Mouse (Mus musculus): ENCODE measurements at regions not wholly inside any gene's neighbourhood (a gene's known extent, or its start where the extent isn't known, plus 50 kb on each side); places are given as distances from the start of the nearest gene placed in this dataset.

- 74% methylated on average over 1 of the region's 1 CpGs for WGBS
- TF ChIP-seq CTCF (IDR thresholded peaks at IDR 0.05), result no peak
- TF ChIP-seq EP300 (IDR thresholded peaks at IDR 0.05), result no peak
Measured at GRCm38 (mm10) chr12:11981743-11982142, 280.2 kb upstream of the Fam49a start.

DNA sequence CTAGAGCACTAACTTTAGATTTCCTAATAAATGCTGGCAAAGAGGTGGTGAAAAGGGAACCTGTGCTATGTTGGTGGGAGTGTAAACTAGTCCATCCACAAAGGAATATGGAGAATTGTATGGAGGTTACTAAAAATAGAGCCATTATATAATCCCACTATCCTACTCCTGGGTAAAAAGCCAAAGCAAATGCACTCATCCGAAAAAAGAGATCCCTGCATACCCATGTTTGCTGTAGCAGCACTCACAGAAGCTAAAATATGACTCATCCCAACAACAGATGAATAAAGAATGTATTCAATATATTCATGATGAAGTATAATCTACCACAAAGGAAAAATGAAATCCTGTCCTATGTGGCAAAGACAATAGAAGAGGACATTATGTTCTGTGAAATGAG lies 268.4 kb upstream of the Fam49a start:
- Histone ChIP-seq H3K4me2 (replicated peaks; ENCODE audit: low read depth, low read length) (no peak overlapping the region), H3K4me3 (ENCODE audit: low read depth, low read length) (no peak overlapping the region), H3K27me3 (replicated peaks; ENCODE audit: insufficient read depth, low read length) (no peaks in the 10 kb centered on the region), H3K27ac (ENCODE audit: low read length) (no peak overlapping the region), H3K9ac (replicated peaks; ENCODE audit: low read depth) (no peak overlapping the region), H3K36me3 (ENCODE audit: insufficient read depth, low read length) (no peaks in the 10 kb centered on the region), H3K4me1 (ENCODE audit: insufficient read depth, low read depth, low read length) (no peaks in the 10 kb centered on the region), H3K9me3 (ENCODE audit: low read length) (no peaks in the 10 kb centered on the region)
- 64% methylated on average over 1 of the region's 1 CpGs for WGBS
- TF ChIP-seq CTCF (IDR thresholded peaks at IDR 0.05) (no peak), EP300 (IDR thresholded peaks at IDR 0.05) (no peak)
- DNase-seq (ENCODE audit: low spot score) (no peak), ATAC-seq (no peak)

More at GRCm38 (mm10) chr12:11981743-11982142, 280.2 kb upstream of the Fam49a start:
- Histone ChIP-seq H3K36me3 (ENCODE audit: insufficient read depth, low read length) (no peaks in the 10 kb centered on the region), H3K9me3 (ENCODE audit: low read length) (no peaks in the 10 kb centered on the region), H3K4me1 (ENCODE audit: insufficient read depth, low read depth, low read length) (no peaks in the 10 kb centered on the region), H3K27me3 (replicated peaks; ENCODE audit: insufficient read depth, low read length) (no peaks in the 10 kb centered on the region), H3K4me2 (replicated peaks; ENCODE audit: low read depth, low read length) (no peak overlapping the region), H3K27ac (ENCODE audit: low read length) (no peak overlapping the region), H3K4me3 (ENCODE audit: low read depth, low read length) (no peak overlapping the region), H3K9ac (replicated peaks; ENCODE audit: low read depth) (no peak overlapping the region)
- no peak for DNase-seq (ENCODE audit: low spot score)
- ATAC-seq, result no peak

DNA sequence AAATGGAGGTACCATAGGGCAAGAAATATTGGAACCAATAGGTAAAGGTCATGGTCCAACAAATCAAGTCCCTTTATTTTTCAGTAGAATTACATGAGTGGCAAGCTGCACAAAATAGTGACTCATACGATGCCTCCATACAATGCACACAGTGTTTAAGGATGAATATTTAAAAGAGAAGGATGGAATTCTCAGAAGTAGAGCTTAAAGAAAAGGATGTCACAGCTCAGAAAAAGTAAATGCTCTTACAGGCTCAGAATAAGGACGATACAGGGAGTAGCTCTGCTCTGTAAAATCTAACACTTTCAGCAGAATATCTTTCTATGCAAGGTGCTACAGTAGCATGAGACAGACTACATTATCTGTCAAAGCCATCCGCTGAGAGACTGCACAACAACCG lies 262.7 kb upstream of the Fam49a start:
- no peaks in the 10 kb centered on the region for H3K36me3 ChIP-seq (ENCODE audit: insufficient read depth, low read length)
- no peak overlapping the region for H3K9ac ChIP-seq (replicated peaks; ENCODE audit: low read depth)
- WGBS, result 87% methylated on average over 4 of the region's 4 CpGs

GRCm38 (mm10) chr12:12002414-12002813 lies 259.5 kb upstream of the Fam49a start:
- DNase-seq (ENCODE audit: low spot score) (no peak), ATAC-seq (no peak)
- no peak overlapping the region for H3K4me2 ChIP-seq (replicated peaks; ENCODE audit: low read depth, low read length)
- H3K36me3 ChIP-seq (ENCODE audit: insufficient read depth, low read length), result no peaks in the 10 kb centered on the region
- H3K27me3 ChIP-seq (replicated peaks; ENCODE audit: insufficient read depth, low read length), result no peaks in the 10 kb centered on the region
- no peaks in the 10 kb centered on the region for H3K9me3 ChIP-seq (ENCODE audit: low read length)
- H3K9ac ChIP-seq (replicated peaks; ENCODE audit: low read depth), result no peak overlapping the region
- H3K27ac ChIP-seq (ENCODE audit: low read length), result no peak overlapping the region
- TF ChIP-seq CTCF (IDR thresholded peaks at IDR 0.05) (no peak), EP300 (IDR thresholded peaks at IDR 0.05) (no peak)
- H3K4me3 ChIP-seq (ENCODE audit: low read depth, low read length), result no peak overlapping the region
- 39% methylated on average over 3 of the region's 3 CpGs for WGBS
- H3K4me1 ChIP-seq (ENCODE audit: insufficient read depth, low read depth, low read length), result no peaks in the 10 kb centered on the region

More for the DNA sequence above, 262.7 kb upstream of the Fam49a start:
- no peak overlapping the region for H3K4me3 ChIP-seq (ENCODE audit: low read depth, low read length)
- no peak for DNase-seq (ENCODE audit: low spot score)
- no peaks in the 10 kb centered on the region for H3K4me1 ChIP-seq (ENCODE audit: insufficient read depth, low read depth, low read length)
- no peaks in the 10 kb centered on the region for H3K27me3 ChIP-seq (replicated peaks; ENCODE audit: insufficient read depth, low read length)
- H3K27ac ChIP-seq (ENCODE audit: low read length), result no peak overlapping the region
- no peak overlapping the region for H3K4me2 ChIP-seq (replicated peaks; ENCODE audit: low read depth, low read length)
- H3K9me3 ChIP-seq (ENCODE audit: low read length), result no peaks in the 10 kb centered on the region
- no peak for TF ChIP-seq CTCF (IDR thresholded peaks at IDR 0.05)
- TF ChIP-seq EP300 (IDR thresholded peaks at IDR 0.05), result no peak
- ATAC-seq, result no peak

- no peaks in the 10 kb centered on the region for H3K27me3 ChIP-seq (replicated peaks; ENCODE audit: insufficient read depth, low read length)
- DNase-seq (ENCODE audit: low spot score) (peak; percentile 20), ATAC-seq (peak; percentile 33; the same call in 1 of the 2 replicates)
- H3K4me2 ChIP-seq (replicated peaks; ENCODE audit: low read depth, low read length), result no peak overlapping the region
- no peaks in the 10 kb centered on the region for H3K4me1 ChIP-seq (ENCODE audit: insufficient read depth, low read depth, low read length)
- H3K36me3 ChIP-seq (ENCODE audit: insufficient read depth, low read length), result no peaks in the 10 kb centered on the region
- TF ChIP-seq EP300 (IDR thresholded peaks at IDR 0.05), result no peak
- no peak for TF ChIP-seq CTCF (IDR thresholded peaks at IDR 0.05)
- no peak overlapping the region for H3K4me3 ChIP-seq (ENCODE audit: low read depth, low read length)
- no peaks in the 10 kb centered on the region for H3K9me3 ChIP-seq (ENCODE audit: low read length)
- H3K27ac ChIP-seq (ENCODE audit: low read length), result no peak overlapping the region
- no peak overlapping the region for H3K9ac ChIP-seq (replicated peaks; ENCODE audit: low read depth)
Measured at GRCm38 (mm10) chr12:12010592-12010991, 251.3 kb upstream of the Fam49a start.

DNA sequence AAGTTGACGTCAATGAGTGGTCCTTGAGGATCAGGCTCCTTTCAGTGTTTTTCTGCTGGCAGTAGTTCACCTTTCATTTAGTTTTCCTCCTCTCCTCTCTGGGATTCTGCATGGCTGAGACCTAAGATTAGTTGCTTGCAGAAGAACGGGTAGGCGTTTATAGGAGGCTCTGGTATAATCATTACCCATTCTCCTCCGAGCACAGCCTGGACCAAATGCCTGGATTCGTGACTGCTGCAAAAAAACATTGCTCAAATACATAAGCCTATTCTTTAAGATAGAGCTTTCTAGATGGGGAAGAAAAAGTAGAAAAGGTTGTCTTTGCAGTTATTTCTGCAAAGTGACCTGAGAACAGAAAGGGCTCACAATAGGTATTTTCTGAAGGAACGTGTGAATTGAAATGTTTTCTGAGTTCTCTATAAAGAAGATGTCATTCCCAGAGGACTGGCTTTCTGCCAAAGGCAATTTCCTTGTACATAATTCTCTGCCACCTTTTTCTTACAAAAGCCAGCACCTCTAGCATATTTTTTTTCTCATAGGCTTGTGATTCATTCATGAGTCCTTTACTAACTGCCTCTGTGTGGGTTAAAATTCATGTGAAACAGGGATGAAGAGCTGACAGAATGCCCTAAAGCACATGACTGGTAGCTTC lies 238.0 kb upstream of the Fam49a start:
- no peak for DNase-seq (ENCODE audit: low spot score)
- Histone ChIP-seq H3K27ac (ENCODE audit: low read length) (no peak overlapping the region), H3K9me3 (ENCODE audit: low read length) (no peaks in the 10 kb centered on the region), H3K4me3 (ENCODE audit: low read depth, low read length) (no peak overlapping the region), H3K4me2 (replicated peaks; ENCODE audit: low read depth, low read length) (no peak overlapping the region), H3K4me1 (ENCODE audit: insufficient read depth, low read depth, low read length) (no peaks in the 10 kb centered on the region), H3K36me3 (ENCODE audit: insufficient read depth, low read length) (no peaks in the 10 kb centered on the region), H3K27me3 (replicated peaks; ENCODE audit: insufficient read depth, low read length) (no peaks in the 10 kb centered on the region), H3K9ac (replicated peaks; ENCODE audit: low read depth) (no peak overlapping the region)
- whole genome bisulfite sequencing, result 81% methylated on average over 6 of the region's 6 CpGs
- no peak for TF ChIP-seq CTCF (IDR thresholded peaks at IDR 0.05)
- TF ChIP-seq EP300 (IDR thresholded peaks at IDR 0.05), result no peak
- ATAC-seq, result no peak

Measured in lung, postnatal 0 days (tissue).